In genomic region chrX:6254058-6254457, GRCm38 (mm10) we compare ENCODE assay signal across 9 mouse cellular contexts.
DNase-seq lines count a peak whose midpoint lies in the region; ATAC-seq lines count a peak whose summit lies in the region.
"Had no signal": no experiment of that assay in that cellular context is flagged by ENCODE, and none has a peak within 500 bp of the region (broad histone marks: within the 10 kb centered on the region; RNA-seq: fewer than 3 reads in every experiment).

No protein-coding gene starts in this region.

- H3K4me3 ChIP-seq in hindbrain, embryonic 11.5 days (ENCODE audit: low read depth, low read length), result no peak overlapping the region
- no peak overlapping the region for H3K4me3 ChIP-seq in hindbrain, embryonic 12.5 days
- H3K4me3 ChIP-seq: midbrain, embryonic 12.5 days had no signal

- H3K27ac ChIP-seq in hindbrain, embryonic 11.5 days (ENCODE audit: low read depth, low read length), result no peak overlapping the region
- no peak overlapping the region for H3K27ac ChIP-seq in hindbrain, embryonic 12.5 days
- H3K27ac ChIP-seq: midbrain, embryonic 12.5 days had no signal

- no peak overlapping the region for H3K9ac ChIP-seq in hindbrain, embryonic 11.5 days (ENCODE audit: low read depth, low read length)
- no peak overlapping the region for H3K9ac ChIP-seq in hindbrain, embryonic 12.5 days
- H3K9ac ChIP-seq: midbrain, embryonic 12.5 days had no signal

- ATAC-seq in hindbrain, embryonic 11.5 days (ENCODE audit: low FRiP score), result no peak
- no peak for ATAC-seq in hindbrain, embryonic 12.5 days (ENCODE audit: low FRiP score)

- intact Hi-C loops in gastrocnemius, postnatal 14 days (cut with DNase I; ENCODE audit: low total_unique reads), result no loop called here

- no peaks in the 10 kb centered on the region for H3K27me3 ChIP-seq in hindbrain, embryonic 11.5 days (ENCODE audit: control insufficient read depth, insufficient read depth, low read length)
- H3K27me3 ChIP-seq in hindbrain, embryonic 12.5 days, result no peaks in the 10 kb centered on the region
- H3K27me3 ChIP-seq: midbrain, embryonic 12.5 days had no signal

- H3K36me3 ChIP-seq in hindbrain, embryonic 11.5 days (ENCODE audit: control insufficient read depth, insufficient read depth, low read length), result no peaks in the 10 kb centered on the region
- H3K36me3 ChIP-seq in hindbrain, embryonic 12.5 days, result no peaks in the 10 kb centered on the region
- H3K36me3 ChIP-seq: midbrain, embryonic 12.5 days had no signal

- no peaks in the 10 kb centered on the region for H3K9me3 ChIP-seq in hindbrain, embryonic 11.5 days (ENCODE audit: control insufficient read depth, low read length)
- H3K9me3 ChIP-seq in hindbrain, embryonic 12.5 days (replicated peaks), result no peaks in the 10 kb centered on the region
- H3K9me3 ChIP-seq: midbrain, embryonic 12.5 days had no signal

- peak; percentile 25 for DNase-seq in hindbrain, embryonic 11.5 days (ENCODE audit: low spot score)
- DNase-seq in lung, postnatal 14 days, result peak; percentile 1
- DNase-seq in lung, adult 18-20 months, result no peak
- peak; percentile 34 for DNase-seq in adipocyte (ENCODE audit: low spot score)
- peak; percentile 47 for DNase-seq in retina, embryonic 14.5 days (ENCODE audit: low spot score)
- no peak for DNase-seq in gastrocnemius, postnatal 14 days
- DNase-seq: thymus, postnatal 36 days had no signal

- no peaks in the 10 kb centered on the region for H3K4me1 ChIP-seq in hindbrain, embryonic 11.5 days (replicated peaks; ENCODE audit: control insufficient read depth, insufficient read depth, low read length)
- H3K4me1 ChIP-seq in hindbrain, embryonic 12.5 days, result no peaks in the 10 kb centered on the region
- H3K4me1 ChIP-seq: midbrain, embryonic 12.5 days had no signal

- H3K4me2 ChIP-seq in hindbrain, embryonic 11.5 days (replicated peaks; ENCODE audit: low read depth, low read length), result no peak overlapping the region
- no peak overlapping the region for H3K4me2 ChIP-seq in hindbrain, embryonic 12.5 days (replicated peaks)
- H3K4me2 ChIP-seq: midbrain, embryonic 12.5 days had no signal

Comparison
In these comparisons a context has a peak if more than half of its experiments do, and no peak if none do; other contexts are left out.
1. DNase-seq: peak in hindbrain, embryonic 11.5 days (single experiment), lung, postnatal 14 days (single experiment), adipocyte (single experiment) and retina, embryonic 14.5 days (single experiment); none in lung, adult 18-20 months (0 of 2) and gastrocnemius, postnatal 14 days (single experiment).